Mouse (Mus musculus) heart, embryonic 11.5 days (tissue): Measurements from ENCODE around the gene Slc25a51. TPM values are rescaled to one million over a fixed set of nuclear protein-coding genes. Genes with fewer than 3 reads are reported as not detected.
"Not testable (repeated sequence)": the region's sequence is repeated elsewhere in the genome, so short reads cannot be mapped to it uniquely, and the experiment has no call there.

Experiments
- ATAC-seq: fragments of 200-750 bp; cut with Nextera tagmentation; replicated peaks from 2 replicates; pipeline ENCODE4 v1.8.0; 2017; ENCODE audit warnings: moderate library complexity; ENCODE audit not compliant: insufficient number of reproducible peaks, low FRiP score, low TSS enrichment
- H3K27ac ChIP-seq: fragments of 300-500 bp; sonication (generic); 2 replicates; pipeline ENCODE4 v1.5.1; 2014; ENCODE audit warnings: mild to moderate bottlenecking, low read depth, low read length
- H3K27me3 ChIP-seq: fragments of 300-500 bp; sonication (generic); 2 replicates; pipeline ENCODE4 v1.6.1; 2014; ENCODE audit warnings: mild to moderate bottlenecking, low read length, mixed read lengths; ENCODE audit not compliant: control insufficient read depth, insufficient read depth
- H3K36me3 ChIP-seq: fragments of 300-500 bp; sonication (generic); 2 replicates; pipeline ENCODE4 v1.6.1; 2014; ENCODE audit warnings: mild to moderate bottlenecking, low read length, moderate library complexity, mixed read lengths; ENCODE audit not compliant: control insufficient read depth, insufficient read depth
- H3K4me1 ChIP-seq: fragments of 300-500 bp; sonication (generic); 2 replicates; pipeline ENCODE4 v1.6.1; 2014; ENCODE audit warnings: low read length; ENCODE audit not compliant: control insufficient read depth, insufficient read depth
- H3K4me2 ChIP-seq: fragments of 300-500 bp; sonication (generic); 2 replicates; pipeline ENCODE4 v1.6.1; 2014; ENCODE audit warnings: mild to moderate bottlenecking, moderate library complexity
- H3K4me3 ChIP-seq: fragments of 300-500 bp; sonication (generic); 2 replicates; pipeline ENCODE4 v1.5.1; 2014; ENCODE audit warnings: low read depth, low read length
- H3K9ac ChIP-seq: fragments of 300-500 bp; sonication (generic); 2 replicates; pipeline ENCODE4 v1.6.1; 2014; ENCODE audit warnings: mild to moderate bottlenecking, low read depth, low read length, moderate library complexity
- H3K9me3 ChIP-seq: fragments of 300-500 bp; sonication (generic); replicated peaks from 2 replicates; pipeline ENCODE4 v1.6.1; 2016; ENCODE audit warnings: low read length; ENCODE audit not compliant: control insufficient read depth
- WGBS: fragments of 180-500 bp; shearing (Covaris S2); extraction: QIAGEN DNeasy Blood & Tissue Kit; methylation state at CpG from one replicate; pipeline ENCODE4 v1.1.7; 2014; ENCODE audit not compliant: insufficient replicate concordance; 5-methylcytosine and 5-hydroxymethylcytosine counted together
- microRNA-seq: library from miRNA; unstranded; fragments of <30 nt; microRNA quantifications from one replicate; pipeline ENCODE4, GENCODE M21; 2016; ENCODE audit warnings: borderline number of aligned reads
- polyA plus RNA-seq: library from polyadenylated mRNA; unstranded; fragments of >200 nt; fragmentation: Nextera tagmentation; extraction: Ambion mirVana; gene quantifications from 2 replicates; pipeline ENCODE4 v1.2.1, GENCODE M21; 2014

Slc25a51 gene
- polyA plus RNA-seq, 1 experiment from 2014 or later = 60.7 TPM

- H3K4me3 ChIP-seq, H3K27me3 ChIP-seq, H3K4me1 ChIP-seq, H3K36me3 ChIP-seq, H3K9ac ChIP-seq, H3K9me3 ChIP-seq, H3K4me2 ChIP-seq, ATAC-seq, H3K27ac ChIP-seq: not testable (repeated sequence)
- WGBS = 62% methylated on average over 2 of the region's 2 CpGs
These were observed 26.4 kb downstream of the Slc25a51 start for GRCm38 (mm10) chr4:45382133-45382532.

- not testable (repeated sequence) for H3K4me3 ChIP-seq, H3K4me1 ChIP-seq, H3K9me3 ChIP-seq, ATAC-seq, H3K36me3 ChIP-seq, H3K27me3 ChIP-seq, H3K9ac ChIP-seq, H3K27ac ChIP-seq, H3K4me2 ChIP-seq
- 86% methylated on average over 10 of the region's 10 CpGs for WGBS
These were observed 27.5 kb downstream of the Slc25a51 start for GRCm38 (mm10) chr4:45380903-45381580.

GRCm38 (mm10) chr4:45376573-45376972 lies 32.0 kb downstream of the Slc25a51 start:
- H3K36me3 ChIP-seq = peaks cover 22% of the 10 kb centered on the region
- no peak overlapping the region for H3K27ac ChIP-seq
- H3K9me3 ChIP-seq = no peaks in the 10 kb centered on the region
- WGBS = 80% methylated on average over 4 of the region's 4 CpGs
- ATAC-seq = no peak
- H3K27me3 ChIP-seq = no peaks in the 10 kb centered on the region
- no peak overlapping the region for H3K4me3 ChIP-seq
- H3K4me1 ChIP-seq = no peaks in the 10 kb centered on the region
- H3K9ac ChIP-seq = no peak overlapping the region
- H3K4me2 ChIP-seq = no peak overlapping the region

- Histone ChIP-seq H3K4me2 (no peak overlapping the region), H3K27ac (no peak overlapping the region), H3K4me3 (no peak overlapping the region), H3K4me1 (no peaks in the 10 kb centered on the region), H3K36me3 (peaks cover 25% of the 10 kb centered on the region), H3K27me3 (no peaks in the 10 kb centered on the region), H3K9ac (no peak overlapping the region), H3K9me3 (no peaks in the 10 kb centered on the region)
- WGBS = 83% methylated on average over 5 of the region's 5 CpGs
- ATAC-seq = no peak
These were observed 33.7 kb downstream of the Slc25a51 start for GRCm38 (mm10) chr4:45374879-45375278.

GRCm38 (mm10) chr4:45371261-45371660 lies 37.3 kb downstream of the Slc25a51 start:
- H3K4me1 ChIP-seq = no peaks in the 10 kb centered on the region
- no peaks in the 10 kb centered on the region for H3K27me3 ChIP-seq
- peaks cover 25% of the 10 kb centered on the region for H3K36me3 ChIP-seq
- H3K27ac ChIP-seq = no peak overlapping the region
- 88% methylated on average over 3 of the region's 3 CpGs for WGBS
- H3K9me3 ChIP-seq = no peaks in the 10 kb centered on the region
- H3K9ac ChIP-seq = no peak overlapping the region
- H3K4me3 ChIP-seq = no peak overlapping the region
- ATAC-seq = no peak
- H3K4me2 ChIP-seq = no peak overlapping the region

GRCm38 (mm10) chr4:45356653-45357052 lies 51.9 kb downstream of the Slc25a51 start:
- 89% methylated on average over 3 of the region's 3 CpGs for whole genome bisulfite sequencing
- H3K36me3 ChIP-seq = peaks cover 3% of the 10 kb centered on the region; the same call in 1 of the 2 replicates
- H3K27ac ChIP-seq = no peak overlapping the region
- H3K9me3 ChIP-seq = no peaks in the 10 kb centered on the region
- no peaks in the 10 kb centered on the region for H3K4me1 ChIP-seq
- H3K27me3 ChIP-seq = no peaks in the 10 kb centered on the region
- no peak for ATAC-seq
- no peak overlapping the region for H3K4me2 ChIP-seq
- H3K4me3 ChIP-seq = no peak overlapping the region
- no peak overlapping the region for H3K9ac ChIP-seq

Small RNAs within 50 kb of the gene (microRNA-seq; reads per million reads assigned to microRNA genes)
- gene Gm25692 = not detected

Other genes starting within 250 kb of the Slc25a51 start
- 3.3 and 3.6 TPM in 2 replicates for gene Frmpd1, start 223.9 kb downstream of the Slc25a51 start, polyA plus RNA-seq
- 13.3 and 14.0 TPM in 2 replicates for gene Trmt10b, start 111.6 kb downstream of the Slc25a51 start, polyA plus RNA-seq
- 10.6 and 12.4 TPM in 2 replicates for gene Dcaf10, start 66.7 kb downstream of the Slc25a51 start, polyA plus RNA-seq
- gene Exosc3, start 66.0 kb downstream of the Slc25a51 start, polyA plus RNA-seq = 43.1 and 49.7 TPM in 2 replicates
- gene Shb, start 123.7 kb upstream of the Slc25a51 start, polyA plus RNA-seq = 9.2 and 11.1 TPM in 2 replicates